Mouse (Mus musculus): ENCODE data around the gene Acox3. TPM values are rescaled to one million over a fixed set of nuclear protein-coding genes. Genes with fewer than 3 reads are reported as not detected.
"Not testable (repeated sequence)": the region's sequence is repeated elsewhere in the genome, so short reads cannot be mapped to it uniquely, and the experiment has no call there.

The Acox3 gene
- polyA plus RNA-seq, 1 experiment from 2014 or later: 11.4 TPM

DNA sequence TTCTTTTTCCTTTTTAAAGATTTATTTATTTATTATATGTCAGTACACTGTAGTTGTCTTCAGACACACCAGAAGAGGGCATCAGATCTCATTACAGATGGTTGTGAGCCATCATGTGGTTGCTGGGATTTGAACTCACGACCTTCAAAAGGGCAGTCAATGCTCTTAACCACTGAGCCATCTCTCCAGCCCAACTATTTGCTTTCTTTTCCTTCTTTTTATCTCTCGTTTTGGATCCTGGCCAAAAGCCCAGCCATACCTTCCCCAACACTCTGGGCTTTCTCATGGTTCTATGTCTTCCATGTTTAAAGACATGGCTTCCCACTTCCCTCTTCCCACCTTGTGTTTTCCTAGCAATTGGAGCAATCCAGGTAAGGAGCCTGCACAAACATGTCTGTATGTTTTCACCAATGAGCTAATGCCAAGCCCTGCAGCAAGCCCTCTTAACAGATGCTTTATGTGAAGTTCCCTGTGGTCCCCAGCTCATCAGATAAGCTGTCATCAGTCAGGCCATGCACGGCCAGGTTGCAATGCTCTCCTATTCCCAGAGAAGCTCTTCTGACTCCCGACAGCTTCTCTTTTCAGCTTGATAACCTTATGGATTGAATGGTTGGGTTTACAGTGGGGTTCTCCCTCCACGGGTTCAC is 3.5 kb upstream of the Acox3 start:
- H3K4me2 ChIP-seq: no peak overlapping the region
- 57% methylated on average over 5 of the region's 5 CpGs for WGBS
- no peaks in the 10 kb centered on the region for H3K36me3 ChIP-seq
- peaks cover 7% of the 10 kb centered on the region; the same call in 1 of the 2 replicates for H3K27me3 ChIP-seq
- no peak overlapping the region for H3K9ac ChIP-seq (replicated peaks)
- H3K9me3 ChIP-seq: no peaks in the 10 kb centered on the region
- peaks cover 10% of the 10 kb centered on the region for H3K4me1 ChIP-seq (replicated peaks)
- no peak overlapping the region for H3K27ac ChIP-seq
- ATAC-seq (ENCODE audit: insufficient number of reproducible peaks, insufficient read depth, low FRiP score, low TSS enrichment, low read depth): no peak
- H3K4me3 ChIP-seq (replicated peaks): no peak overlapping the region

DNA sequence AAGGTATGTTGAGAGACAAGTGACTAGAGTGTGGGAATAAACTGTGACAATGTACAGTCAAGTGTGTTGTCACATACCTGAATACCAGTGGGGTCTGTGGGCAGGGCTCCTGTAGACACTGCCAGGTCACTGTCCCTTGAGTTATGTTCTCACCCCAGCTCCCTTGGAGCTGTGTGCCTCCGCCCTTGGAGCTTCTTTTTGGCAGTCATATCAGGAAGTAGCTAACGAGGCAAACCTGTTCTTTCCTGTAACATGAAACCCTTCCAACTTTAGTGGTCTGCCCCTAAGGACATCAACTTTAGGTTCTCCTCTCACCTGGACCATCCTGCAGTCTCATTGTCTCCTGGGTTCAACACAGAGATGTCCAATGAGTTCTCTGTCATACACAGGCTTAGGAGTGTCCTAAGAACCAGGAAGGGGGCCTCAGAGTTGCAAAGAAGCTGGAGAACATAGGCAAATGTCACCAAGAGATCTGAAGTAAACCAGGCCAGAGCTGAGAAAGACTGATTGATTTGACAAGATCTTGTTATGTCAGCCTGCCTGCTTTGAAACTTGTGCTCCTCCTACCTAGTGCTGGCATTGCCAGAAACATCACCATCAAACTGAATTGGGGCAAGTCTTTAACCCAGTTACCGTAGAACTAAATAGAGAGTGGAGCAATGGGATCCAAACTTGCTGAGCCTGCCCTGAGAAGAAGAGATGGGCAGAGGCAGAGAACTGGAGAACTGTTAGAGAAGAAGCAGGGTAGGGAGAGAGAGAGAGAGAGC is 2.5 kb upstream of the Acox3 start:
- Histone ChIP-seq H3K4me1 (replicated peaks) (peaks cover 8% of the 10 kb centered on the region), H3K9ac (replicated peaks) (no peak overlapping the region), H3K4me2 (no peak overlapping the region), H3K27me3 (peaks cover 7% of the 10 kb centered on the region; the same call in 1 of the 2 replicates), H3K9me3 (no peaks in the 10 kb centered on the region), H3K27ac (no peak overlapping the region), H3K4me3 (replicated peaks) (no peak overlapping the region), H3K36me3 (no peaks in the 10 kb centered on the region)
- no peak for ATAC-seq (ENCODE audit: insufficient number of reproducible peaks, insufficient read depth, low FRiP score, low TSS enrichment, low read depth)
- WGBS: 40% methylated on average over 3 of the region's 3 CpGs

DNA sequence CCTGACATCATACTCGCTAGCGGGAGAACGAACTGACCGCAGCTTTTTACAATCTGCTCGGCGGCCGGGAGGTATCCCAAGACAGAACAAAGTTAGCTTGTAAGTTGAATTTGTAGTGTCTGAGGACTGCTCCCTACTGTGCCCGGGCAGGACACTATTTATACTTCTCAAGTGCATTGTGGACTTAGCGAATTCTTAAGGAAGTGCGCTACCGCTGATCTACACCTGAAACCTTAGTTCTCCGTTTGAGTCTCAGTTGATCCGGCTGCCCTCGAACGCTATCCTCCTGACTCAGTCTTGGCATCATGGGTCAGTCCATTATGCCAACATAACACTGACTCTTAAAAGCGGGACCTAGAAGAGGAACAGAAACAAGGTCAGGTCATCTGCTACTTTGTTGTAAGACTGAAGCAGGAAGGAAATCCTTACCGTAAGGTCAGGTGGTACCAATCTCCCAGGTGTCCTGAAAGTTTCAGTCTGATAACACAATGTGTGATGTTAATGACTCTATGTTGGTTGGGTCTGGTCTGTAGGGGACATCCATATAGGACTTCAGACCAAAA is 462 bp downstream of the Acox3 start:
- Histone ChIP-seq H3K4me1 (replicated peaks) (peaks cover 8% of the 10 kb centered on the region), H3K27me3 (peaks cover 4% of the 10 kb centered on the region; the same call in 1 of the 2 replicates), H3K9me3 (no peaks in the 10 kb centered on the region), H3K4me3 (replicated peaks) (peak overlapping the region; percentile 62), H3K27ac (no peak overlapping the region), H3K4me2 (peak overlapping the region; percentile 64), H3K9ac (replicated peaks) (peak overlapping the region; percentile 55), H3K36me3 (peaks cover under 1% of the 10 kb centered on the region; the same call in 1 of the 2 replicates)
- 6% methylated on average over 17 of the region's 17 CpGs for WGBS
- ATAC-seq (ENCODE audit: insufficient number of reproducible peaks, insufficient read depth, low FRiP score, low TSS enrichment, low read depth): peak; percentile 71

DNA sequence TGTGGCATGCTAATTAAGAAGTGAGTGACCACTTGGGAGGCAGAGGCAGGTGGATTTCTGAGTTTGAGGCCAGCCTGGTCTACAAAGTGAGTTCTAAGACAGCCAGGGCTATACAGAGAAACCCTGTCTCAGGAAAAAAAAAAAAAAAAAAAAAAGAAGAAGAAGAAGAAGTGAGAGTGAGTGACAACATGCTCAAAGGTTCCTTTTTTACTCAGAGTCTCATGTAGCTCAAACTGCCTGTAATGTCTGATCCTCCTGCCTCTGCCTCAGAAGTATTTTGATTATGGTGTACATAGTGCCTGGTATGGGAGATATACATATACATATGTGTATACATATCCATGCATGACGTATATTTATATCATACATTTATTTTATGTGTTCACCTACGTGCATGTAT is 1.4 kb downstream of the Acox3 start:
- ATAC-seq (ENCODE audit: insufficient number of reproducible peaks, insufficient read depth, low FRiP score, low TSS enrichment, low read depth); H3K4me2 ChIP-seq; H3K4me1 ChIP-seq (replicated peaks); H3K27ac ChIP-seq; H3K9me3 ChIP-seq; H3K36me3 ChIP-seq; H3K27me3 ChIP-seq; H3K4me3 ChIP-seq (replicated peaks); H3K9ac ChIP-seq (replicated peaks): not testable (repeated sequence)
- WGBS: 89% methylated on average over 2 of the region's 2 CpGs

DNA sequence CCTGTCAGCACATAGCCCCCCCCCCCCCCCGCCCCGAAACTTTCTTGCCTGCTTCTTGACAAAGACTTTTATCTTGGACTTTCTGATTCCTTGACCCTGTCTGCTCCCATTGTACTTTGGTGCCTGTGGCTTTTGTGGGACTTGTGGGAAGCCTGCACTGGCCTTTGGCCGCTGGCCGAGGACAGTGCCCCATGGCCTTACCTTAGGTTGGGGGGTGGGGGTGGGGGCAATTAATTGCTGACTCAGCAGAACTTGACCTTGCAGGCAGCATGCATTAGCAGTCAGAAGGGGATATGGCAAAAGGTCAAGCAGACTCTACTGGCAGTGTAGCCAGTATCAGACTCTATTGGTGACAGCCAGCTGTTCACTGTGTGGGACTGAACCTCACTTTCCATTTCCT is 8.7 kb downstream of the Acox3 start:
- H3K36me3 ChIP-seq: peaks cover 69% of the 10 kb centered on the region
- no peak overlapping the region for H3K27ac ChIP-seq
- 79% methylated on average over 3 of the region's 4 CpGs for WGBS
- no peak overlapping the region for H3K4me2 ChIP-seq
- no peak for ATAC-seq (ENCODE audit: insufficient number of reproducible peaks, insufficient read depth, low FRiP score, low TSS enrichment, low read depth)
- H3K9me3 ChIP-seq: peaks cover 4% of the 10 kb centered on the region; the same call in 1 of the 2 replicates
- H3K27me3 ChIP-seq: no peaks in the 10 kb centered on the region
- H3K4me3 ChIP-seq (replicated peaks): no peak overlapping the region
- no peaks in the 10 kb centered on the region for H3K4me1 ChIP-seq (replicated peaks)
- H3K9ac ChIP-seq (replicated peaks): no peak overlapping the region

DNA sequence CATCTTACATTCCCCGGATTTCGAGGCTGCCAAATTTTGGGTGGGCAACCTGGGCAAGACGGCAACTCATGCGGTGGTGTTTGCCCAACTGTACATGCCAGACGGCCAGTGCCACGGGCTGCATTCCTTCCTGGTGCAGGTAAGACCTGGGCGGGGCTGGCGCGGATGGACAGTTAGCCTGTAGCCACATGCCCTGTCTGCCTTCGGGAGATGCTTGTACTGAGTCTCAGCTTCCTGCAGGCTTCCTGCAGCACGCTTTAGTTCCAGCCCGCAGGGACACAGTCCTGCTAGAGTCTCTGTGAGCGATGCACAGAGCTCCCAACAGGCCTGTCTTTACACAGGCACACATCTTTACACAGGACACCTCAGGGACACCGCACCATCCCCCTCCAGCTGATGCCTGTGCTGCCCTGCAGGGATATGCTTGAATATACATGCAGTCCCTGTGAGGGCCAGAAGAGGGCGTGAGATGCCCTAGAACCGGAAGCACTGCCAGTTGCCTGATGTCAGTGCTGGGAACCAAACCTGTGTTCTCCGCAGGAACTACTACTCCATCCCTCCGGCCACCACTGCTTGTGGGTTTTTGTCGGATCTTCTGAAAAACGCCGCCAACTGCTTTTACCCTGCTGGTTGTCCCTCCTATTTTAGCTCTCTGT is 9.4 kb downstream of the Acox3 start:
- 79% methylated on average over 21 of the region's 21 CpGs for WGBS
- Histone ChIP-seq H3K27ac (no peak overlapping the region), H3K36me3 (peaks cover 70% of the 10 kb centered on the region), H3K9ac (replicated peaks) (no peak overlapping the region), H3K9me3 (peaks cover 4% of the 10 kb centered on the region; the same call in 1 of the 2 replicates), H3K4me2 (no peak overlapping the region), H3K27me3 (no peaks in the 10 kb centered on the region), H3K4me1 (replicated peaks) (no peaks in the 10 kb centered on the region), H3K4me3 (replicated peaks) (no peak overlapping the region)
- no peak for ATAC-seq (ENCODE audit: insufficient number of reproducible peaks, insufficient read depth, low FRiP score, low TSS enrichment, low read depth)

DNA sequence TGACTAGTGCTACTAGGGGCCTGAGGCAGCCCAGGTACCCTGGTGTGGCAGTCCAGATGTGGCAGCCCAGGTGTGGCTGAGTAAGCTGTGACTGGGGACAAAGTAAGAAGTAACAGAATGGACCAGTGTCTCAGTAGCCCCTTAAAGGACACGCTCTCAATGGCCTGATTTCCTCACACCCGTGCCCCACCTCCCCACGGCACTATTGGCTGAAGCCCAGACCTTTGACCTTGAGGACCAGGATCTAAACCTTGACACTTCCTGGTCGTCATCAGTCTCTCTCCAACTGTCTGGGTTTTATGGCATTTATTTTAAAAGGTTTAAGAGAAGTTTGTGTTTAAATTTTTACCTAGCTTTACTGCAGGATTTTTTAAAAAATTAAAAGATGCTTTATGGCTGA is 10.0 kb downstream of the Acox3 start:
- H3K4me1 ChIP-seq (replicated peaks): no peaks in the 10 kb centered on the region
- 59% methylated on average over 4 of the region's 4 CpGs for WGBS
- H3K9ac ChIP-seq (replicated peaks): no peak overlapping the region
- H3K4me3 ChIP-seq (replicated peaks): no peak overlapping the region
- no peaks in the 10 kb centered on the region for H3K27me3 ChIP-seq
- H3K27ac ChIP-seq: no peak overlapping the region
- peaks cover 4% of the 10 kb centered on the region; the same call in 1 of the 2 replicates for H3K9me3 ChIP-seq
- H3K4me2 ChIP-seq: no peak overlapping the region
- H3K36me3 ChIP-seq: peaks cover 76% of the 10 kb centered on the region
- no peak for ATAC-seq (ENCODE audit: insufficient number of reproducible peaks, insufficient read depth, low FRiP score, low TSS enrichment, low read depth)

DNA sequence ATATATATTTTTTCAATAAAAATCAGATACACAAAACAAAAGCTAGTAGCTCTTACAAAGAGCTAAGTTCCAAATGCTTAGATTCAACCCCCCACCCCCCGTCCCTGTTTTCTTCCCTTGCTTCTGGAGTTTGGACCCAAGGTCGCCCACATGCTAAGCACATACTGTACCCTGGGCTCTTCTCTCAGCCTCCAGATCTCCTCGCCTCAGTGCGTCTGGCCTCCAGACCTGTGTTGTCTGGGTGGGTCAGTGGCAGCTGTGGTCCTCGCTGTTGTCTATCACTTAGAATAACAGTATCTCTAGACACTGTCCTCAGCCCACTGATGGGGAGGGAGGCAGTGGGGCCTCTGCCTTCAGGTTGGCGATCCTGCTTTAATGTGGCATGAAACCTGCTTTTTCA is 10.4 kb downstream of the Acox3 start:
- H3K27ac ChIP-seq: no peak overlapping the region
- no peaks in the 10 kb centered on the region for H3K27me3 ChIP-seq
- ATAC-seq (ENCODE audit: insufficient number of reproducible peaks, insufficient read depth, low FRiP score, low TSS enrichment, low read depth): no peak
- no peaks in the 10 kb centered on the region for H3K4me1 ChIP-seq (replicated peaks)
- peaks cover 80% of the 10 kb centered on the region for H3K36me3 ChIP-seq
- no peak overlapping the region for H3K9ac ChIP-seq (replicated peaks)
- 84% methylated on average over 6 of the region's 6 CpGs for WGBS
- H3K9me3 ChIP-seq: peaks cover 4% of the 10 kb centered on the region; the same call in 1 of the 2 replicates
- no peak overlapping the region for H3K4me2 ChIP-seq
- no peak overlapping the region for H3K4me3 ChIP-seq (replicated peaks)

DNA sequence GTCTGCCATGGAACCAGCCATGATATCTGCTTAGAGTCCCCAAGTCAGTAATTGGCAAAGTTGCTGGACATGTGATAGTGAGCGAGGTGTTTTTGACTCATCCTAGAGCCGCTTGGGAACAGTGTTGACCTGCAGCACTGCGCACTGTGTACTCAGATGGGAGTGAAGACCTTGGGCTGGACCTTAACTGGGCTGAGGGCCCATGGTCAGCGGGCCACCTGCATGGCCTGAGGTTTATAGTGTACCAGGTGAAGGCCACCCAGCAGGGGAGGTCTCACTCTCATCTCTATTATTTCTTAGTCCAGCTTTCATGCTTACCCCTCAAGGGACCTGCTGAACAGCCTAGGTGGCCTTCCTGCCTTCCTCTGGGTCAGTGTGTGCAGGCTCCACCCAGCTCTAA is 11.9 kb downstream of the Acox3 start:
- Histone ChIP-seq H3K36me3 (peaks cover 78% of the 10 kb centered on the region), H3K4me1 (replicated peaks) (no peaks in the 10 kb centered on the region), H3K4me3 (replicated peaks) (no peak overlapping the region), H3K27ac (no peak overlapping the region), H3K9me3 (peaks cover 10% of the 10 kb centered on the region; the same call in 1 of the 2 replicates), H3K9ac (replicated peaks) (no peak overlapping the region), H3K27me3 (no peaks in the 10 kb centered on the region), H3K4me2 (no peak overlapping the region)
- no peak for ATAC-seq (ENCODE audit: insufficient number of reproducible peaks, insufficient read depth, low FRiP score, low TSS enrichment, low read depth)
- WGBS: 89% methylated on average over 4 of the region's 4 CpGs

DNA sequence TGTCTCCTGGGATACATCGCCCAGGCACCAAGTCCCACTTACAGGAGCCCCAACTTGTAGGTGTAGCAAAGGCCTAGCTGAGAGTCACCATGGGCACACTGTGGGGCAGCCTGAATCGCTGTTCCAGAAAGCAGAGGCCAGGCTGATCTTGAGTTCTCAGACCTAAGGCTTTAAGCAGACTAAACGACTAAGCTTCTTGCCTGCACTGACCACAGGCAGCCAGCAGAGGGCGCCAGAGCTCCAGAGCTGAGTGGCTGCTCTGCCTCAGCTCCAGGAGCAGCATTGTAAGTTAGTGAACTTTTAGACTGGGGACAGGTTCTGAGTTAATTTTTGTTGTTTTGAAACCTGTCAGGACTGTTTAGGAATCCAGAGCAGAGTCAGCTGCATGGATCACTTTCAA is 12.9 kb downstream of the Acox3 start:
- Histone ChIP-seq H3K4me1 (replicated peaks) (no peaks in the 10 kb centered on the region), H3K27ac (no peak overlapping the region), H3K36me3 (peaks cover 78% of the 10 kb centered on the region), H3K4me2 (no peak overlapping the region), H3K27me3 (no peaks in the 10 kb centered on the region), H3K9me3 (peaks cover 10% of the 10 kb centered on the region; the same call in 1 of the 2 replicates), H3K4me3 (replicated peaks) (no peak overlapping the region), H3K9ac (replicated peaks) (no peak overlapping the region)
- ATAC-seq (ENCODE audit: insufficient number of reproducible peaks, insufficient read depth, low FRiP score, low TSS enrichment, low read depth): no peak
- 24% methylated on average over 4 of the region's 4 CpGs for WGBS

Data from limb, embryonic 12.5 days (tissue).